Mouse (Mus musculus) heart, postnatal 0 days (tissue): ENCODE measurements around the gene Olfr1369-ps1.

ENCODE experiments used
- CTCF ChIP-seq: IDR thresholded peaks from 2 replicates; pipeline ENCODE4 v1.5.1; 2016; ENCODE audit warnings: antibody characterized with exemption, control low read depth, low read depth
- EP300 ChIP-seq: IDR thresholded peaks from 2 replicates; pipeline ENCODE4 v1.6.1; 2016; ENCODE audit warnings: antibody characterized with exemption, low read depth

GRCm38 (mm10) chr13:21074847-21075246 lies 36.4 kb upstream of the Olfr1369-ps1 start, which contains the start of gene Olfr1370:
- TF ChIP-seq CTCF (no peak), EP300 (no peak)
